Mouse (Mus musculus) MEL (cell line): ENCODE results near the gene Kirrel3. TPM values are rescaled to one million over a fixed set of nuclear protein-coding genes. Genes with fewer than 3 reads are reported as not detected.
A peak's percentile ranks its signal among the peaks of the same experiment; 100 is the strongest.

Source experiments
- DNase-seq: peaks from one replicate; pipeline ENCODE4 v3.0.0; 2011; ENCODE audit warnings: low read depth, low spot score
- H3K27ac ChIP-seq: 2 replicates; pipeline ENCODE4 v1.5.1; 2012; ENCODE audit warnings: low read depth, mild to moderate bottlenecking, control low read depth, low read length, moderate library complexity; ENCODE audit not compliant: control insufficient read depth
- H3K27me3 ChIP-seq, 2 experiments: fragments of 150-350 bp in 1 of 2; sonication (generic) in 1 of 2; 2 replicates each; pipeline ENCODE4 v1.6.1; 2012; ENCODE audit warnings: low read length in 2 of 2, mild to moderate bottlenecking in 2 of 2, improper control_type of control experiment in 1 of 2, moderate library complexity in 1 of 2; ENCODE audit not compliant: insufficient read depth in 2 of 2, control insufficient read depth in 1 of 2
- H3K36me3 ChIP-seq, 2 experiments: 2 replicates each; pipeline ENCODE4 v1.6.1; 2012 to 2014; ENCODE audit warnings: low read length in 2 of 2, improper control_type of control experiment in 1 of 2, inconsistent platforms in 1 of 2, mild to moderate bottlenecking in 1 of 2; ENCODE audit not compliant: insufficient read depth in 2 of 2, control insufficient read depth in 1 of 2
- H3K4me1 ChIP-seq, 2 experiments: fragments of 150-350 bp in 1 of 2; sonication (generic) in 1 of 2; 2 replicates each; pipeline ENCODE4 v1.6.1; 2012; ENCODE audit warnings: low read length in 2 of 2, improper control_type of control experiment in 1 of 2, mild to moderate bottlenecking in 1 of 2; ENCODE audit not compliant: insufficient read depth in 2 of 2, control insufficient read depth in 1 of 2
- H3K4me3 ChIP-seq, 2 experiments: fragments of 150-350 bp in 1 of 2; sonication (generic) in 1 of 2; 2 replicates each; pipeline ENCODE4 v1.5.1; 2012; ENCODE audit warnings: low read depth in 2 of 2, low read length in 2 of 2, mild to moderate bottlenecking in 2 of 2, moderate library complexity in 2 of 2, control low read depth in 1 of 2, improper control_type of control experiment in 1 of 2; ENCODE audit not compliant: control insufficient read depth in 1 of 2, insufficient read depth in 1 of 2
- H3K79me2 ChIP-seq: 2 replicates; pipeline ENCODE4 v1.6.1; 2012; ENCODE audit warnings: mild to moderate bottlenecking, low read length, moderate library complexity; ENCODE audit not compliant: control insufficient read depth, poor library complexity, insufficient read depth
- H3K9ac ChIP-seq: 2 replicates; pipeline ENCODE4 v1.6.1; 2012; ENCODE audit warnings: low read depth, mild to moderate bottlenecking, control low read depth, low read length, moderate library complexity; ENCODE audit not compliant: control insufficient read depth, poor library complexity, severe bottlenecking
- H3K9me3 ChIP-seq: fragments of 150-350 bp; sonication (generic); replicated peaks from 2 replicates; pipeline ENCODE4 v1.6.1; 2012; ENCODE audit warnings: mild to moderate bottlenecking, low read length, improper control_type of control experiment, moderate library complexity; ENCODE audit not compliant: insufficient read depth
- CHD1 ChIP-seq: IDR thresholded peaks from 2 replicates; pipeline ENCODE4 v1.6.1; 2012; ENCODE audit warnings: low read depth, mild to moderate bottlenecking, inconsistent platforms, low read length, improper control_type of control experiment
- ELF1 ChIP-seq: IDR thresholded peaks from 2 replicates; pipeline ENCODE4 v1.6.1; 2014; ENCODE audit warnings: low read depth, mild to moderate bottlenecking, inconsistent platforms, low read length, improper control_type of control experiment, moderate library complexity
- EP300 ChIP-seq, 2 experiments: IDR thresholded peaks; 2 replicates each; pipeline ENCODE4 v1.6.1; 2011; ENCODE audit warnings: improper control_type of control experiment in 2 of 2, low read length in 2 of 2, low read depth in 1 of 2, mild to moderate bottlenecking in 1 of 2
- HCFC1 ChIP-seq: IDR thresholded peaks from 2 replicates; pipeline ENCODE4 v1.6.1; 2012; ENCODE audit warnings: low read depth, mild to moderate bottlenecking, inconsistent platforms, low read length, improper control_type of control experiment, moderate library complexity
- KAT2A ChIP-seq: conservative IDR thresholded peaks from 2 replicates; pipeline ENCODE4 v1.6.1; 2012; ENCODE audit warnings: low read depth, low read length, improper control_type of control experiment, inconsistent platforms
- MAZ ChIP-seq: IDR thresholded peaks from 2 replicates; pipeline ENCODE4 v1.6.1; 2012; ENCODE audit warnings: low read depth, mild to moderate bottlenecking, inconsistent platforms, low read length, improper control_type of control experiment
- MYC ChIP-seq: IDR thresholded peaks from 2 replicates; pipeline ENCODE4 v1.6.1; 2011; ENCODE audit warnings: low read depth, mild to moderate bottlenecking, low read length, improper control_type of control experiment, moderate library complexity
- NRF1 ChIP-seq: IDR thresholded peaks from 2 replicates; pipeline ENCODE4 v1.6.1; 2014; ENCODE audit warnings: low read depth, mild to moderate bottlenecking, inconsistent platforms, low read length, improper control_type of control experiment, moderate library complexity; ENCODE audit not compliant: poor library complexity, insufficient read depth, severe bottlenecking
- POLR2A ChIP-seq, 2 experiments: IDR thresholded peaks; 2 replicates each; pipeline ENCODE4 v1.6.1; 2011 to 2012; ENCODE audit warnings: low read length in 2 of 2, mild to moderate bottlenecking in 2 of 2, control low read depth in 1 of 2, improper control_type of control experiment in 1 of 2, low read depth in 1 of 2, moderate library complexity in 1 of 2; ENCODE audit not compliant: control insufficient read depth in 1 of 2, insufficient read depth in 1 of 2, poor library complexity in 1 of 2
- POLR2AphosphoS2 ChIP-seq: IDR thresholded peaks from 2 replicates; pipeline ENCODE4 v1.6.1; 2011; ENCODE audit warnings: low read length, improper control_type of control experiment
- POLR2AphosphoS5 ChIP-seq: IDR thresholded peaks from 2 replicates; pipeline ENCODE4 v1.6.1; 2012; ENCODE audit warnings: low read depth, borderline replicate concordance, mild to moderate bottlenecking, inconsistent platforms, low read length, moderate library complexity, mixed read lengths
- SIN3A ChIP-seq: IDR thresholded peaks from 2 replicates; pipeline ENCODE4 v1.6.1; 2012; ENCODE audit warnings: low read length, improper control_type of control experiment, inconsistent platforms
- SMC3 ChIP-seq: IDR thresholded peaks from 2 replicates; pipeline ENCODE4 v1.6.1; 2011; ENCODE audit warnings: low read depth, low read length, improper control_type of control experiment
- TBP ChIP-seq: IDR thresholded peaks from 2 replicates; pipeline ENCODE4 v1.8.0; 2011; ENCODE audit warnings: low read depth, low read length, improper control_type of control experiment
- TCF12 ChIP-seq: IDR thresholded peaks from 2 replicates; pipeline ENCODE4 v1.6.1; 2014; ENCODE audit warnings: low read depth, mild to moderate bottlenecking, inconsistent platforms, low read length, improper control_type of control experiment, moderate library complexity
- ZC3H11A ChIP-seq: IDR thresholded peaks from 2 replicates; pipeline ENCODE4 v1.6.1; 2012; ENCODE audit warnings: low read depth, mild to moderate bottlenecking, inconsistent platforms, low read length, improper control_type of control experiment
- ZKSCAN1 ChIP-seq: IDR thresholded peaks from 2 replicates; pipeline ENCODE4 v1.6.1; 2012; ENCODE audit warnings: low read depth, mild to moderate bottlenecking, inconsistent platforms, low read length, improper control_type of control experiment, moderate library complexity
- polyA plus RNA-seq, 2 experiments: library from polyadenylated mRNA; stranded (reverse) in 1 of 2; unstranded in 1 of 2; fragments of >175 nt in 1 of 2; fragments of >200 nt in 1 of 2; gene quantifications; 2 replicates each; pipeline versions ENCODE4 v1.2.1 to v1.2.4; 2012; ENCODE audit warnings: low replicate concordance in 2 of 2, low read depth in 1 of 2; ENCODE audit not compliant: insufficient read length in 2 of 2, insufficient read depth in 1 of 2, missing spikeins in 1 of 2
- total RNA-seq: library from RNA; depleted of rRNA; stranded (reverse); fragments of 300-350 nt; gene quantifications from 2 replicates; pipeline ENCODE4 v1.2.3, GENCODE M21; 2012

Kirrel3 gene
- total and polyA plus RNA-seq, 3 experiments = 0.06 TPM; not detected in 2

DNA sequence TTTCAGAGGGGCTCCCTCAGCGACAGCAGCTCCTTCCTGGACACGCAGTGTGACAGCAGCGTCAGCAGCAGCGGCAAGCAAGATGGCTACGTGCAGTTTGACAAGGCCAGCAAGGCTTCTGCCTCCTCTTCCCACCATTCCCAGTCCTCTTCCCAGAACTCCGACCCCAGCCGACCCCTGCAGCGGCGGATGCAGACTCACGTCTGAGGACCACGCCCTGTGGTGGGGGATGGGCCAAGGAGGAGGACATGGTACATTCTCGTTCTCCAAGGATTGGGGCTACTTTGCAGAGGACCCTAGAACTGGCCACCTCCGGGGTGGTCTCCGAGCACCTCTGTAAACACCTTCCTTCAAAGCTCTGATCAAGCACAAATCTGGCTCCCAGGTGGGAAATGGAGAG lies 549.4 kb downstream of the Kirrel3 start:
- Histone ChIP-seq H3K27me3 (no peaks in the 10 kb centered on the region), H3K9me3 (no peaks in the 10 kb centered on the region), H3K9ac (no peak overlapping the region), H3K36me3 (peaks cover 0 to 12% of the 10 kb centered on the region in 2 experiments; a peak in 2 of 4 replicates), H3K79me2 (no peaks in the 10 kb centered on the region), H3K27ac (no peak overlapping the region), H3K4me1 (peaks cover 0 to 16% of the 10 kb centered on the region in 2 experiments; a peak in 2 of 4 replicates), H3K4me3 (no peak overlapping the region)
- TF ChIP-seq SIN3A (no peak), ZC3H11A (no peak), POLR2AphosphoS5 (no peak), MYC (no peak), KAT2A (no peak), TBP (no peak), SMC3 (no peak), NRF1 (no peak), ZKSCAN1 (no peak)
- no peak for DNase-seq

- TF ChIP-seq CHD1 (no peak), ELF1 (peak; percentile 55; the same call in 1 of the 2 replicates), HCFC1 (no peak), POLR2AphosphoS2 (no peak), EP300 (IDR thresholded peaks at IDR 0.05; ENCODE audit: low read depth in 1 of 2, low read length in 2 of 2) (peak; percentile 13 to 69; a peak in 3 of 4 replicates), TCF12 (no peak), MYC (no peak), POLR2A (IDR thresholded peaks at IDR 0.05; ENCODE audit: control insufficient read depth in 1 of 2, insufficient read depth in 1 of 2, low read depth in 1 of 2, low read length in 2 of 2, poor library complexity in 1 of 2) (peak in 1 of 2 experiments; percentile 28; a peak in 1 of 4 replicates), MAZ (no peak)
- TF ChIP-seq, all 39 proteins: peak for 3
- DNase-seq = peak; percentile 76
- Histone ChIP-seq H3K9ac (peak overlapping the region; percentile 54), H3K9me3 (no peaks in the 10 kb centered on the region), H3K27me3 (no peaks in the 10 kb centered on the region), H3K4me1 (peaks cover 0 to 18% of the 10 kb centered on the region in 2 experiments; a peak in 2 of 4 replicates), H3K36me3 (peaks cover 0 to 12% of the 10 kb centered on the region in 2 experiments; a peak in 2 of 4 replicates), H3K4me3 (peak overlapping the region; percentile 29 to 47), H3K79me2 (no peaks in the 10 kb centered on the region), H3K27ac (peak overlapping the region; percentile 77)
Measured at GRCm38 (mm10) chr9:35038922-35039586, 553.4 kb downstream of the Kirrel3 start.
